Mouse (Mus musculus) forebrain, embryonic 10.5 days (tissue): ENCODE data around the gene Gm960. TPM values are rescaled to one million over a fixed set of nuclear protein-coding genes. Genes with fewer than 3 reads are reported as not detected.

Source experiments
- DNase-seq: peaks from one replicate; pipeline ENCODE4 v3.0.0-alpha.2; 2017; ENCODE audit warnings: low spot score; ENCODE audit errors: extremely low spot score
- H3K27ac ChIP-seq: fragments of 300-500 bp; sonication (generic); 2 replicates; pipeline ENCODE4 v1.5.1; 2016; ENCODE audit warnings: mild to moderate bottlenecking
- H3K27me3 ChIP-seq: fragments of 300-500 bp; sonication (generic); 2 replicates; pipeline ENCODE4 v1.6.1; 2016; ENCODE audit warnings: mild to moderate bottlenecking; ENCODE audit not compliant: poor library complexity, severe bottlenecking
- H3K36me3 ChIP-seq: fragments of 300-500 bp; sonication (generic); replicated peaks from 2 replicates; pipeline ENCODE4 v1.6.1; 2016; ENCODE audit warnings: mild to moderate bottlenecking, moderate library complexity
- H3K4me1 ChIP-seq: fragments of 300-500 bp; sonication (generic); 2 replicates; pipeline ENCODE4 v1.6.1; 2016
- H3K4me3 ChIP-seq: fragments of 300-500 bp; sonication (generic); 2 replicates; pipeline ENCODE4 v1.5.1; 2016; ENCODE audit warnings: mild to moderate bottlenecking, moderate library complexity
- H3K9me3 ChIP-seq: fragments of 300-500 bp; sonication (generic); 2 replicates; pipeline ENCODE4 v1.6.1; 2016; ENCODE audit warnings: mild to moderate bottlenecking, moderate library complexity
- WGBS: fragments of 180-500 bp; shearing (Covaris S2); methylation state at CpG from one replicate; pipeline ENCODE4 v1.1.7; 2016; 5-methylcytosine and 5-hydroxymethylcytosine counted together
- polyA plus RNA-seq: library from polyadenylated mRNA; unstranded; fragments of >200 nt; fragmentation: Nextera tagmentation; extraction: Ambion mirVana; gene quantifications from 2 replicates; pipeline ENCODE4 v1.2.1, GENCODE M21; 2016

The Gm960 gene
- polyA plus RNA-seq, 1 experiment from 2014 or later, result 3.0 TPM

DNA sequence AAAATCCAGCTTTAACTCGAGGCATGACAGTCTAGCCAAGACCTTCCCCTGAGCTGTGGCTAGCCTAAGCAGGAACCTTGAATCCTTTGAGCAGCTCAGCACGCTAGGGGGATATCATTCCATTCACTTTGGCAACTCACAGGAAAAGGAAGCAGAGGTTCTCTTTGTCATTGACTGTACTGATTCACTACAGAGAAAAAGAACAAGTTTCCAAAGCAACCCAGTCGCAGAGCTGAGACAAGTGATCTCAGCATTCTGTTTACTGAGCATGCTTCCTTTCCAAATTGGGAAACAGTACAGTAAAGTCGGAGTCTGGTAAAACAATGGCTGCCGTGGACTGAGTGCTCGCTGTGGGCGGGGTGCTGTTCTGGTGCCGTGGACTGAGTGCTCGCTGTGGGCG is 10.3 kb upstream of the Gm960 start:
- Histone ChIP-seq H3K27me3 (peaks cover 56% of the 10 kb centered on the region), H3K27ac (no peak overlapping the region), H3K4me1 (peaks cover 27% of the 10 kb centered on the region), H3K9me3 (no peaks in the 10 kb centered on the region), H3K36me3 (no peaks in the 10 kb centered on the region), H3K4me3 (no peak overlapping the region)
- 85% methylated on average over 10 of the region's 10 CpGs for WGBS
- DNase-seq, result no peak

DNA sequence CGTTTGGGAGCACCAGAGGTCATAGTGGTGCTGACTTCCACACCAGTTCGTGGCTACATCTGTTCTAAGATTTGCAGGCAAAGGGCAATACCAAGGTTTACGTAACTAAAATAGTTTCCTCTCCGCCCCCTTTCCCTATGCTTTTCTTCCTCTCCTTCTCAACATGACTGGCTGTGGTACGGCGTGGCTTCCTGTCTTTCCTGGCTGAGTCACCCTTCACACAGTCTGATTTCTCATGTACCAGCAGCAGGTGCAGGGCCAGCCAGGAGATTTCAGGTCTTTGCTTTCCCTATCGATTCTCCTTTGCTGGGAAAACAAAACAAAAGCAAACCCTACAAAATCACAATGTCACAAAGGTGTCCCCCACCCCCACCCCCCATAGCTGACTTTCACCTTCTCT is 2.8 kb upstream of the Gm960 start:
- no peak for DNase-seq
- no peak overlapping the region for H3K27ac ChIP-seq
- WGBS, result 73% methylated on average over 7 of the region's 7 CpGs
- no peaks in the 10 kb centered on the region for H3K36me3 ChIP-seq
- H3K27me3 ChIP-seq, result peaks cover 67% of the 10 kb centered on the region
- peaks cover 5% of the 10 kb centered on the region for H3K9me3 ChIP-seq
- no peak overlapping the region for H3K4me3 ChIP-seq
- peaks cover 27% of the 10 kb centered on the region for H3K4me1 ChIP-seq

DNA sequence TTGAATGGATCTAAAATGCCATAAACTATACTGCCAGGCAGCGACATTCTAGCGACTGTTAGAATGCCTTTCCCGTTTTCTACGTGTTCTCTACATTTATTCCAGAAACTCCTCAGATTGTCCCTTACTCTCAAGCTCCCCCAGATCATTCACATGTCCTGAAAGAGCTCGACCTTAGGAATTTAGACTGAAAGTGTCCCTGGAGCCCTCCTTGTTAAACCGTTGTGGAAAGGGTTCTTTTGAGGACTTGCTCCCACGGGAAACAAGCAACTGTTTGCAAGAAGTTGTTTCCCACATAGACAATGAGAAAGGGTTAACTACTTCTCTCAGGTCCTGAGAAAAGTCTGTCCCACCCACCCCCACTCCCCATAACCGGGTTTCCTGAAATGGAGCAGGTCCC is 2.2 kb upstream of the Gm960 start:
- H3K4me3 ChIP-seq, result no peak overlapping the region
- H3K36me3 ChIP-seq, result no peaks in the 10 kb centered on the region
- peaks cover 72% of the 10 kb centered on the region for H3K27me3 ChIP-seq
- H3K9me3 ChIP-seq, result peaks cover 5% of the 10 kb centered on the region
- H3K4me1 ChIP-seq, result peaks cover 27% of the 10 kb centered on the region
- H3K27ac ChIP-seq, result no peak overlapping the region
- WGBS, result 79% methylated on average over 8 of the region's 8 CpGs
- DNase-seq, result no peak

DNA sequence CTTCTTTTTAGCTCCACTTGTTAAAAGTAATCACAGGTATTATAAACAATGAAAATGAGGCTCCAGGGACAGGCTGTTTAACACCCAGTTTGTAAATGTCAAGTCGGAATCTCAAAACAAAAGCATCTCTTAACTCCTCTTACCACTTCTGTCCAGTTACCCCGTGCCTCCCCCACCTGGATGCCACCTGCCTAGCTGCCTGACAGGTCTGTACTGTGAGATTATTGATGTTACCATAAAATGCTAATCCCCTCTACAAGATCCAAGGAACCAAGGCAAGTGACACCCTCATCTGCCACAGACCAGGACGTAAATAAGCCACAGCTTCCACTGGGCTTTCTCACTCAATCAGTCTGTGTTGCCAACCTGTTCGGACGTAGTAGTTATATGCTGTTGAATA is 1.4 kb upstream of the Gm960 start:
- H3K9me3 ChIP-seq, result peaks cover 5% of the 10 kb centered on the region
- no peak overlapping the region for H3K27ac ChIP-seq
- WGBS, result 76% methylated on average over 5 of the region's 5 CpGs
- no peak overlapping the region for H3K4me3 ChIP-seq
- H3K36me3 ChIP-seq, result no peaks in the 10 kb centered on the region
- DNase-seq, result no peak
- H3K4me1 ChIP-seq, result peaks cover 27% of the 10 kb centered on the region
- peaks cover 76% of the 10 kb centered on the region for H3K27me3 ChIP-seq

DNA sequence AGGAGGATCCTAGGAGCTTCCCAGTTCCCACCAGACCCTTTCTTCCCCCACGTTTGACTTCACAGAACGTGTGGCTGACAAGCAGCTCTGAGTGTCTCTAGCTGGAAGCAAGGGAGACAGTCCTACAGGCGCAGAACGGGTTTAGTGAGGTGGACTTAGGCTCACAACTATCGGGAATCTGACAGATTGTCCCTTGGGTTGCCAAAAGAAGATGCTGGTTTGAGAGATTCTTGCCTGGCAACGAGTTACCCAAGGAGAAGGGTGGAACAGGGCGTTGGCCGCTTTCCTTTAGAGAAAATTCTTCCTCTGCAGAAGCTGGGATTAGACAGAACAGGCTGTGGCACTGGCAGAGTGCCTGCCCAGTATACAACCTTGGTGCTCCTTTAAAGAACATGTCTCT is 388 bp upstream of the Gm960 start:
- H3K9me3 ChIP-seq, result peaks cover 5% of the 10 kb centered on the region
- WGBS, result 38% methylated on average over 8 of the region's 8 CpGs
- no peak overlapping the region for H3K27ac ChIP-seq
- H3K4me3 ChIP-seq, result peak overlapping the region; percentile 68
- peaks cover 74% of the 10 kb centered on the region for H3K27me3 ChIP-seq
- peaks cover 27% of the 10 kb centered on the region for H3K4me1 ChIP-seq
- no peaks in the 10 kb centered on the region for H3K36me3 ChIP-seq
- DNase-seq, result no peak

DNA sequence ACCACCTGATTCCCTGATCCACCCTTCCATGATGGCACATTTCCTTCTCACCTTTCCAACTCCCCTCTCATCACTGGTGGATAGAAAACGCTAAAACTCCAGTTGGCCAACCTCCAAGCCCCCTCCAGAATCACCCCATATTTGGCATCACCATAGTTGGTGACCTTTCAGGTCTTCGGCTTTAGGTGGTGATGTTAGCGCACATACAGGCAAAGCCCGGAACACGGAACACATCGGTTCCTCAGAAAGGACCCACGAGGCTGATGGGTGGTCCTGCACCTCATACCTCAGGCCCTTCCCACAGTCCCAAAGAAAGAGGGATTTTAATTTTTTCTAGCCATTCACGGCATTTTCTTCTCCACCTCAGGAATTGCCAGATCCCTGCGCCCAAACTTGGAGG is 747 bp downstream of the Gm960 start:
- Histone ChIP-seq H3K4me3 (peak overlapping the region; percentile 68), H3K4me1 (peaks cover 25% of the 10 kb centered on the region), H3K9me3 (peaks cover 5% of the 10 kb centered on the region), H3K27ac (peak overlapping the region; percentile 83), H3K36me3 (no peaks in the 10 kb centered on the region), H3K27me3 (peaks cover 70% of the 10 kb centered on the region)
- WGBS, result 78% methylated on average over 9 of the region's 9 CpGs
- no peak for DNase-seq

DNA sequence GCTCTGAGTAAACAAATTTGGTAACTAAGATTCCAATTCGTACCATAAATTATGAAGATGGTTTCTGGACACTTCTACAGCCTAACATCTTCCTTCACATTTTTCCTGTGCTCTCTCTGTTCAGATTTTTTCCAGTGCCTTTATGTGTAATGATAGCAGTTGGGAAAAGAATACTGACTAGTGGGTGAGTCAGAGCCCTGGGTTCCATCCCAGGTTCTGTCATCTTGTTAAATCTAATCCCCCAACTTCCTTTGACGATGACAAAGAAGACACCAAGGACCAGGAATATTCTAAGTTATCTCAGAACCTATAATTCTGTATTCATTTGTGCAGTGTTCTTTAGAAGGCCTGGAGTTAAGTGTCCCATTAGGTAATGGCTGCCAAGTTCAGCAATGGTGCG is 1.3 kb downstream of the Gm960 start:
- no peak for DNase-seq
- Histone ChIP-seq H3K27ac (no peak overlapping the region), H3K27me3 (peaks cover 70% of the 10 kb centered on the region), H3K36me3 (no peaks in the 10 kb centered on the region), H3K9me3 (peaks cover 5% of the 10 kb centered on the region), H3K4me1 (peaks cover 19% of the 10 kb centered on the region), H3K4me3 (no peak overlapping the region)
- WGBS, result 90% methylated on average over 3 of the region's 3 CpGs

DNA sequence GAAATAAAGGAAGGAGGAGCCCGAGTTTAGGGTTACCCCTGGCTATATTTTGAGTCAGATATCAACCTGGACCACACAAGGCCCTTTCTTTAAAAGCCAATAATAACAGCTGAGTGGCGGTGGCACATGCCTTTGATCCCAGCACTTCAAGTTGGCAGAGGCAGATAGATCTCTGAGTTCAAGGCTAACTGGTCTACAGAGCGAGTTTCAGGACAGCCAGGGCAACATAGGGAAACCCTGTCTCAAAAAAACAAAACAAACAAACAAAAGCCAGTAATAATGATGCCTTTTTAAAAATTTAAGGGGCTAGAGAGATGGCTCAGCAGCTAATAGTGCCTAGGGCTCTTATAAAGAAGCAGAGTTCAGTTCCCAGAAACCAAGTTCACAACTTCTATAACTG is 4.1 kb downstream of the Gm960 start:
- Histone ChIP-seq H3K4me3 (no peak overlapping the region), H3K36me3 (no peaks in the 10 kb centered on the region), H3K27ac (no peak overlapping the region), H3K9me3 (peaks cover 5% of the 10 kb centered on the region), H3K27me3 (peaks cover 46% of the 10 kb centered on the region), H3K4me1 (peaks cover 12% of the 10 kb centered on the region)
- WGBS, result 80% methylated on average over 3 of the region's 3 CpGs
- no peak for DNase-seq

DNA sequence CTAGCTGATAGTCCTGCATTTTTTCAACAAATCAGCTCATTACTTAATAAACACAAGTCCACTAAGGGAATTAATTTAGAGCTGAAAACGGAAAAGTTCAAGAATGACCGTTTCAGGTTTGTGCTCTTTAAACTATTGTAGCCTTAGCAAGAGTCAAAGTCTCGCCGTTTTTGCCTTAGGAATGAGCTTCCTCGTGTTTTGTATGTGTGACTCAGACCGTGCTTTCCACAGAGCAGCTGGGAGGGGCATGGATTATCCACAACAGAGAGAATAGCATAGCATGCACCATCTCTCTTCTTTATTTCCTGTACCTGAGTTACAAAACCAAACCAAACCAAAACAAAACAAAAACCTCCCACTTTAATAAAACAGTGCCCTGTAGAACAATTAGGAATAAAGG is 26.1 kb downstream of the Gm960 start:
- Histone ChIP-seq H3K9me3 (no peaks in the 10 kb centered on the region), H3K36me3 (no peaks in the 10 kb centered on the region), H3K27me3 (no peaks in the 10 kb centered on the region), H3K27ac (no peak overlapping the region), H3K4me1 (0 out of 2 replicates have a peak, but pooled peaks cover 2% of the 10 kb centered on the region), H3K4me3 (no peak overlapping the region)
- no peak for DNase-seq
- WGBS, result 63% methylated on average over 6 of the region's 6 CpGs

DNA sequence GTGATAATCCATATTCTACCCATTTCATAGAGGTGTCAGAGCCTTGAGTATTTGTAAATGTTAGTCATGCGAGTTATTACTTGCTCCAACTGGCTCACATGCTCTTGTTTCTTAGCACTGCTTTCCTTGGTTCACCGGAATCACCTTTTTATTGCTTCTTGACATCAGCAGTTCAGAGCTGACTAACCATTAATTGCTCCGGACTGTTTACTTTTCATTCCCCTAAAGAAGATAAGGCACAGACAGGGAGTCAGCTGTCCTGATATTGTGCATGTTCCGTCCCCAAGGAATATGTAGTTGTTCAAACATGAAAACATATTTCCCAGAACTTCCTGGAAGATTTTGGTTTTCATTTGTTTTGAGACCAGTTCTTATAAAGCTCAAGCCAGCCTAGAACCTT is 27.7 kb downstream of the Gm960 start:
- WGBS, result 97% methylated on average over 4 of the region's 4 CpGs
- H3K27me3 ChIP-seq, result no peaks in the 10 kb centered on the region
- no peak overlapping the region for H3K4me3 ChIP-seq
- no peaks in the 10 kb centered on the region for H3K36me3 ChIP-seq
- H3K27ac ChIP-seq, result no peak overlapping the region
- no peaks in the 10 kb centered on the region for H3K9me3 ChIP-seq
- no peak for DNase-seq
- H3K4me1 ChIP-seq, result 0 out of 2 replicates have a peak, but pooled peaks cover 2% of the 10 kb centered on the region

DNA sequence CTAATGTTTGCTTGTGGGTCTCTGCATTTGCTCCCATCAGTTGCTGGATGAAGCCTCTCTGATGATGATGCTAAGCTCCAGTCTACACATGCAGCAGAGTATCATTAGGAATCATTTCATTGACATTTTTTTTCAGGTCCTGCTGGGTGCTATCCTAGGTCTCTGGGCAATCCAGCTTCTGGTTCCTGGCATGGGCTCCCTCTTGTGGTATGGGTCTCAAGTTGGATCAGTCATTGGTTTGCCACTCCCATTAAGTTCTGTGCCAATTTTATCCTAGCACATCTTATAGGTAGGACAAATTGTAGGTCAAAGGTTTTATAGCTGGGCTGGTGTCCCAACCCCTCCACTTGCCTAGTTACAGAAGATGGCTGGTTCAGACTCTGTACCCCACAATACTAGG is 31.7 kb downstream of the Gm960 start:
- Histone ChIP-seq H3K4me1 (no peaks in the 10 kb centered on the region), H3K36me3 (no peaks in the 10 kb centered on the region), H3K4me3 (no peak overlapping the region), H3K27me3 (no peaks in the 10 kb centered on the region), H3K27ac (no peak overlapping the region), H3K9me3 (no peaks in the 10 kb centered on the region)
- DNase-seq, result no peak

DNA sequence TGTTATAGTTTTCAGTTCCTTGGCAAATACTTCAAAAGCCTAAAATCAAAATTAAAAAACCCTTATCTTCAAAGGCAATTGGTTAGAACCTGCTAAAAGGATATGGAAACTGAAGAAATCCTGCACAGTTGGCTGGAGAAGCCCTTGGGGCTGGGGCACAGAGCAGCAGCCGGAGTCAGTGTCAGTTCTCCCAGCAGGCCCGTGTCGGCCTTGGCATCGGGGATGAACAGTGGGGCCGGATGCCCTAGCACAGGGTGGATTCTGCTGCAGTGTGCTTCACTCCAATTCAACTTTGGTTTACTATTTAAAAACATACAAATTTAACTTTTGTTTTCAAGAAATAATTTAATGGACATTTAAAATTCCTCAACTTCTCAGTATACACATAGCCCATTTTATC is 40.3 kb downstream of the Gm960 start:
- Histone ChIP-seq H3K9me3 (no peaks in the 10 kb centered on the region), H3K27me3 (no peaks in the 10 kb centered on the region), H3K27ac (no peak overlapping the region), H3K4me3 (no peak overlapping the region), H3K36me3 (no peaks in the 10 kb centered on the region), H3K4me1 (no peaks in the 10 kb centered on the region)
- WGBS, result 95% methylated on average over 5 of the region's 5 CpGs
- no peak for DNase-seq

DNA sequence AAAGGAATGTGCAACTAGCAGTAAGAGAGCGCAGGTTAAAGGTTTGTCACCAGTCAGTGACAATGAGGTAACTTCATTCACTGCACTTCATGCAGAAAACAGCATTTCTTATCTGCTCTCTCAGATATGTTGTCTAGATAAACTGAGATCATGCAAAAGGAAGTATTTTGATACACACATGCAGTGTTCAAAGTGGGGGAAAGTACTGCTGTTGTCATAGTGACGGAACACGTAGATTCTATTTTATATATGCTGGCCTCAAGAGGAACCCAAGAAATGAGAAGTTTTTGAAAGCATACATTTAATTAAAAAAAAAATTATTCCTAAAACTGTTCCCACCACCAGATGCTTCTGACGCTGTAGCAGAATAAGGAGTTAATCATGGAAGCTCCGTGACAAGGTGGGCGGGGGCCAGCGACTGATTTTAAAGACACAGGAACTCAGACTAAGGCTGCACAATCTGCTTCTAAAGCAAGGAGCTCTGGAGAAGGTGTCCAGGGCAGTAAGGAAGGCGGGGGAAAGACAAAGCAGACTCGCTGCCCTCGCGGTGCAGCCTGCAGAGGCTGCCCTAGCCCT is 51.5 kb downstream of the Gm960 start:
- Histone ChIP-seq H3K4me1 (peaks cover 4% of the 10 kb centered on the region; the same call in 1 of the 2 replicates), H3K36me3 (no peaks in the 10 kb centered on the region), H3K9me3 (no peaks in the 10 kb centered on the region), H3K27me3 (no peaks in the 10 kb centered on the region), H3K4me3 (no peak overlapping the region), H3K27ac (no peak overlapping the region)
- WGBS, result 79% methylated on average over 11 of the region's 11 CpGs
- no peak for DNase-seq

DNA sequence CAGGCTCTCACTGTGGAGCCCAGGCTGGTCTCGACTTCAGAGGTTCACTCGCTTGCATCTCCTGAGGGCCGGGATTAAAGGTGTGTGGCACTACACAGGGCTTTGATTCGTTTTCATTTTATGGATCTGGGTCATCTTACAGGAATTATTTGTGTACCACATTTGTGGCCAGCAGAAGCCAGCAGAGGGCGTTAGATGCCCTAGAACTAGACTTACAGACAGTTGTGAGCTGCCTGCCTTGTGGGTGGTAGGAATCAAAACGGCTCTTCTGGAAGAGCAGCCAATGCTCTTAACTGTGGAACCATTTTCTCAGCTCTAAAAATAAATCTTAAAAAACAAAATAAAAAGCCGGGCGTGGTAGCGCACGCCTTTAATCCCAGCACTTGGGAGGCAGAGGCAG is 54.2 kb downstream of the Gm960 start:
- H3K4me3 ChIP-seq, result no peak overlapping the region
- H3K4me1 ChIP-seq, result peaks cover 4% of the 10 kb centered on the region; the same call in 1 of the 2 replicates
- H3K27me3 ChIP-seq, result no peaks in the 10 kb centered on the region
- H3K27ac ChIP-seq, result no peak overlapping the region
- H3K36me3 ChIP-seq, result no peaks in the 10 kb centered on the region
- 45% methylated on average over 10 of the region's 10 CpGs for WGBS
- no peak for DNase-seq
- no peaks in the 10 kb centered on the region for H3K9me3 ChIP-seq
